Mouse (Mus musculus): ENCODE measurements at regions not wholly inside any gene's neighbourhood (a gene's known extent, or its start where the extent isn't known, plus 50 kb on each side); places are given as distances from the start of the nearest gene placed in this dataset.

DNA sequence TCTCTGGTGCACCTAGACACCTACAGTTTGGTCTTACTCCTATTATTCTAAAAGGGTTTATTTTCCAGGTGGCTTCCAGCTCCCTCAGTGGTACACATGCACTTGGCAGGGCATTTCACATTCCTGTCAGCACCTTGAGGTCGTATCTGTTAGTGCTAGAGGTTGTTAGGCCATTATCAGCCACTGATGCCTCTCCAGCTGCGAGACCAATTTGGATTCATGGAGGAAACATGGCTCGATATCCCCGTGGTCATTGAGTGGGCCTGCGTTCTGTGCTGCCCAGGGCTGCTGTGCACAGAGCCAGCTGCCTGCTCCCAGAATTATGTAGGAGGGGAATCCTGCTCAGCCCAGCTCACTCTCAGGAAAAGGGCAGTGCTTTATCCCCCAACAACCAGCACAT lies 60.1 kb upstream of the Irx1 start:
- no peak overlapping the region for H3K4me3 ChIP-seq (replicated peaks; ENCODE audit: extremely low read depth, low read depth, low read length)
- H3K4me1 ChIP-seq (ENCODE audit: control insufficient read depth, insufficient read depth, low read length), result no peaks in the 10 kb centered on the region
- TF ChIP-seq POLR2A (IDR thresholded peaks at IDR 0.05; ENCODE audit: borderline replicate concordance, extremely low read depth, low read depth, low read length) (no peak), CTCF (IDR thresholded peaks at IDR 0.05; ENCODE audit: insufficient read depth, low read length) (no peak)
- 51% methylated on average over 5 of the region's 5 CpGs for WGBS
- no peak for DNase-seq

DNA sequence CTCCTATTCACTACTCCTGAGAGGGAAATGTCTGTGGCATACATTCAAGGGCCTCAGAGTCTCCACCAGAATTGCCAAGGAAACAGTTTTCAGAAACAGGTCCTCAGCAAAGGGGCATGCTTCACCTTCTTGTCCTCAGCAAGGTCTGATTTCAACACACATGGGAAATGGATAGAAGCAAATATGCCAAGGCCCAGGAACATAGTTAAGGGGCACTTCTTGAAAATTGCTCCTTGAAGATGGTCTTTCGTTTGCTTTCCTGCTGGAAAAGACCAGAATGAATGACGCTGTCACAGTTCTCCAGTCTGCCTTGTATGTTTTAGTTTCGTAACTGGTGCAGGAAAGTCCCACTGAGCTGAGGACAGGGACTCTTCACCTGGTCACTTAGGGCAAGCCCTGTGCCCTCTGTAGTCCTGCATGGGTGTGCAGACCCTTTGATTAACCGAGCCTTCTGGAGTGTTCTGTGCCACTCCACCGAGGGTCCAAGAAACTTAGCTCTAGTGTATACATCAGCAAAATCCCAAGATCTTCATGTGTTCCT lies 80.5 kb upstream of the Irx1 start:
- Histone ChIP-seq H3K4me1 (ENCODE audit: control insufficient read depth, insufficient read depth, low read length) (no peaks in the 10 kb centered on the region), H3K4me3 (replicated peaks; ENCODE audit: extremely low read depth, low read depth, low read length) (no peak overlapping the region)
- DNase-seq, result peak; percentile 15
- TF ChIP-seq CTCF (IDR thresholded peaks at IDR 0.05; ENCODE audit: insufficient read depth, low read length) (no peak), POLR2A (IDR thresholded peaks at IDR 0.05; ENCODE audit: borderline replicate concordance, extremely low read depth, low read depth, low read length) (no peak)
- WGBS, result 65% methylated on average over 5 of the region's 5 CpGs

DNA sequence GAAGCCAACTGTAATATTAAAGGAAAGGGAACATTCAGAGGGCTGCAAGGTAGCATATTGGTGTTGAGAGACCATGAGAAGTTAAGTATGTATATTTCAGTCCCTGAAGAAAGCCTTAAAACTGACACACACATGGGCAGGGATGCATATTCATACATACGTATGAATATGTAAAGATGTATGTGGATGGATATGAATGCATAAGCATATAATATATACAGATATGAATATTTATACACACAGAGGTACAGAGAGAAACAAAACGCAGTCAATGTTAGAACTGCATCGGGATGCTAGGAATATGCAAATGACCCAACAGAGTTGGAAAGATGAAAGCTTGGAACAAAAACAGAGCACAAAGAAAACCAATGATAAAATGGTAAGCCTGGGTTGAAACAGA lies 92.9 kb upstream of the Irx1 start:
- no peaks in the 10 kb centered on the region for H3K4me1 ChIP-seq (ENCODE audit: control insufficient read depth, insufficient read depth, low read length)
- TF ChIP-seq POLR2A (IDR thresholded peaks at IDR 0.05; ENCODE audit: borderline replicate concordance, extremely low read depth, low read depth, low read length) (no peak), CTCF (IDR thresholded peaks at IDR 0.05; ENCODE audit: insufficient read depth, low read length) (no peak)
- WGBS, result 97% methylated on average over 3 of the region's 3 CpGs
- no peak overlapping the region for H3K4me3 ChIP-seq (replicated peaks; ENCODE audit: extremely low read depth, low read depth, low read length)
- DNase-seq, result no peak

DNA sequence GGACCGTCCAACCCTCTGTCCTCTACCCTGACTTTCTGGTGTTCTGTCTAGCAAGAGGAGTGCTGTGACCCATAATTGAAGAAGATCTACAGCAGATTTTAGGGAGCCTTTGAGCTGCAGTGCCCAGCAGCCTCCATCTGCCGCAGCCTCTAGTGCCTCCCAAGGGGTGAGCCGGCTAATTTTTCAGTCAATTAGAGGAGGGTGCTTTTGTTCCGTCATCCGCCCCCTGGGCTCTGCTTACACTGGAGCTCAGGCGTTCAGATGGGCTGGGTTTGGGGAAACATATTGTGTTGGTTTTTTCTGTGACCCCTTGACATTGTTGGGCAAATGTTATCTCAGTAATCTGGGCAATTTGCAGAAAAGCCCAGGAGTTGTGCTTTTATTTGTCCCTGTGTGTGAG lies 98.1 kb upstream of the Irx1 start:
- no peaks in the 10 kb centered on the region for H3K4me1 ChIP-seq (ENCODE audit: control insufficient read depth, insufficient read depth, low read length)
- TF ChIP-seq CTCF (IDR thresholded peaks at IDR 0.05; ENCODE audit: insufficient read depth, low read length) (no peak), POLR2A (IDR thresholded peaks at IDR 0.05; ENCODE audit: borderline replicate concordance, extremely low read depth, low read depth, low read length) (no peak)
- H3K4me3 ChIP-seq (replicated peaks; ENCODE audit: extremely low read depth, low read depth, low read length), result no peak overlapping the region
- WGBS, result 57% methylated on average over 6 of the region's 6 CpGs
- no peak for DNase-seq

DNA sequence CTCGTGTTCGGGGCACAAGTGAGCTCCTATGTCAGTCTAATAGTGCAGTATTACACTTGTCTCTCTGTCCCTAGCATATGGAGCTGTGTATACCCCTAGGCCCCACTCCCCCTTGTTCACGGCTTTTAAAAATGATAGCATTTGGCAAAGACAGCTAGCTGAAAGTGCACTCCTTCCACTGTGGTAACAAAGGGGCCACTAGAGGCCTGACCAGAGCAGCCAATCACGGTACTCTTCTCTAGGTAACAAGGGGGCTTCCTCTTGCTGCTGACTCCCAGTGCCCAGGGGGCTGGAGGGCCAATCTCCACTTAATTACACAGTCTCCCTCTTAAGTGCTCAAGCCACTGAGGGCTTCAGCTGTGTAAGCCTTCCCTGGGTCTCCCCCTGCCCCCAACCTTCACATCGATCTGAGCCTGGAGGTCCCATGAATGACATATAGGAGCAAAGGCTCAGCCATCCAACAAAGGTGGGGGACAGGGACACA lies 99.8 kb upstream of the Irx1 start:
- TF ChIP-seq POLR2A (IDR thresholded peaks at IDR 0.05; ENCODE audit: borderline replicate concordance, extremely low read depth, low read depth, low read length) (no peak), CTCF (IDR thresholded peaks at IDR 0.05; ENCODE audit: insufficient read depth, low read length) (no peak)
- DNase-seq, result no peak

DNA sequence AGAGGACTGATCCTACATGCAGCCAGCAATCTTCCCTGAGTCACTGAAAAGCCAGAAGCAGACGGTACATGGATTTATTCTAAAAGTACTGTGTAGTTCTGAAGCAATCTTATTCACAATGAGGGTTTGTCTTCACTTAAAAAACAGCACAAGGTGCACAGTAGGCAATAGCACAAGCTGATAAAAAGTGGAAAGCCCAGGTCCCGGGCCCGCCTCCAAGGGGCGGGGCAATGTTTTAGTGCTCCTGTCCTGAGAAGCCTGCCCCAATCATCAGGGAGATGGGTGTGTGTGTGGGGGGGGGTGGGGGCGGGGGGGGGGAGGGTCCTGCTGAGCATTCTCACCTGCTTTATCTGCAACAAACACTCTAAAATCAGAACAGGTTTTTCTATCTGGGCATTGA lies 133.1 kb upstream of the Irx1 start:
- DNase-seq, result no peak
- TF ChIP-seq POLR2A (IDR thresholded peaks at IDR 0.05; ENCODE audit: borderline replicate concordance, extremely low read depth, low read depth, low read length), result no peak
- no peak for TF ChIP-seq CTCF (IDR thresholded peaks at IDR 0.05; ENCODE audit: insufficient read depth, low read length)
- 41% methylated on average over 4 of the region's 5 CpGs for WGBS
- Histone ChIP-seq H3K4me3 (replicated peaks; ENCODE audit: extremely low read depth, low read depth, low read length) (no peak overlapping the region), H3K4me1 (ENCODE audit: control insufficient read depth, insufficient read depth, low read length) (no peaks in the 10 kb centered on the region)

More for the DNA sequence above, 99.8 kb upstream of the Irx1 start:
- WGBS, result 69% methylated on average over 5 of the region's 5 CpGs
- Histone ChIP-seq H3K4me1 (ENCODE audit: control insufficient read depth, insufficient read depth, low read length) (no peaks in the 10 kb centered on the region), H3K4me3 (replicated peaks; ENCODE audit: extremely low read depth, low read depth, low read length) (no peak overlapping the region)

DNA sequence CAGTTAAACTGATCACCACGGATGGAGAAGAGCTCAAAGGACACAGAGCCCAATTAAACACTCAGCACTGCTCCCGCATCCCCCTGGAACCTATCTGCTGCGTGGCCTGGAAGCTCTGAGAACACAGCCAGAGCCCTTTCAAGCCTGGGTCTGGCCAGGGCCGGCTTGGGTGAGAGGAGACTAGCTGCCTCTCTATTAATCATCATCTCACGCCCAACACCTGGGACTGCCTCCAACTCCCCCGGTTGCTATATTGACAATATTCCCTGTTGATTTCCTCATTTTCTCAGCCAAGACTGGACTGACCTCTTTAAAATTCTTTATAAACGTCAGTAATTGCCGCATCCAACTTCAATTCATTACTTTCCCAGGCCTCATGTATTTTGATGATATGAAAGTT lies 133.7 kb upstream of the Irx1 start:
- no peak for DNase-seq
- WGBS, result 56% methylated on average over 8 of the region's 8 CpGs
- TF ChIP-seq CTCF (IDR thresholded peaks at IDR 0.05; ENCODE audit: insufficient read depth, low read length) (no peak), POLR2A (IDR thresholded peaks at IDR 0.05; ENCODE audit: borderline replicate concordance, extremely low read depth, low read depth, low read length) (no peak)
- Histone ChIP-seq H3K4me3 (replicated peaks; ENCODE audit: extremely low read depth, low read depth, low read length) (no peak overlapping the region), H3K4me1 (ENCODE audit: control insufficient read depth, insufficient read depth, low read length) (no peaks in the 10 kb centered on the region)

DNA sequence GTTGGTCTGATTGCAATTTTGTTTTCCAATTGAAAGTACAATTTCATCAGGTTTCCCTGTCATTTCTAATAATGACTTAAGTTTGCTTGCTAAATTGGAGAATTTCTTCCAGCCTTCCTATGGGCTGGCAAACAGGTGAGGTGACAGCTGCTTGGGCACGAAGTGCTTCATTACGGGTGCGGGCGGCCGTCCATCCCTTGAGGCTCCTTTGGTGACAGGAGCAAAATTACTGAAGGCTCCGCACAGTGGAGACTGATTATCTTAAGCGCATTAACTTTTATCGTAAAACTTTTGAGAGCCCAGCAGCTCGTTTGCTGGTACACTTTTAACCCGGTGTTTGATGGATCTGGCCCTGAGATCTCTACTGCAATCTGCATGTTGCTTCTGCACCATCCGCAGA lies 134.3 kb upstream of the Irx1 start:
- 80% methylated on average over 11 of the region's 11 CpGs for WGBS
- no peaks in the 10 kb centered on the region for H3K4me1 ChIP-seq (ENCODE audit: control insufficient read depth, insufficient read depth, low read length)
- DNase-seq, result no peak
- TF ChIP-seq CTCF (IDR thresholded peaks at IDR 0.05; ENCODE audit: insufficient read depth, low read length) (no peak), POLR2A (IDR thresholded peaks at IDR 0.05; ENCODE audit: borderline replicate concordance, extremely low read depth, low read depth, low read length) (no peak)
- no peak overlapping the region for H3K4me3 ChIP-seq (replicated peaks; ENCODE audit: extremely low read depth, low read depth, low read length)

DNA sequence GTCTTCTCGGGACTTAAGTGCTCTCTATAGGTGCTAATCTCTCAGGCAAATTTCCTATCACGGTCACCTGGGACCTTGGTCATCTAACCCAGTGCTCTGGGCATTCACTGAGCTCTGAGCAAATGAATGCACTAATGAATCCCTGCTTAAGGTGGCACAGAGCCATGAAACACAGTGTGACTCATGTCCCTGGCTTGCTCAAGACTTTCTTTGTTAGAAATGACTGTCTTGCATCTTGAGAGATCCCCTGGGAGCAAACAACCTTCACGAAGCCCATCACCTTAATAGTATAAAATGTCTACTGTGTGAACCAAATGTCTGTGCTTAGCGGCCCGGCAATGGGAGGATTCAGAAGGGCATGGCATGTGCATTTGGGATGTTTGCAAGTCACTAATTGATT lies 137.2 kb upstream of the Irx1 start:
- no peak for DNase-seq
- TF ChIP-seq POLR2A (IDR thresholded peaks at IDR 0.05; ENCODE audit: borderline replicate concordance, extremely low read depth, low read depth, low read length) (no peak), CTCF (IDR thresholded peaks at IDR 0.05; ENCODE audit: insufficient read depth, low read length) (no peak)
- no peak overlapping the region for H3K4me3 ChIP-seq (replicated peaks; ENCODE audit: extremely low read depth, low read depth, low read length)
- H3K4me1 ChIP-seq (ENCODE audit: control insufficient read depth, insufficient read depth, low read length), result no peaks in the 10 kb centered on the region
- 69% methylated on average over 5 of the region's 5 CpGs for WGBS

DNA sequence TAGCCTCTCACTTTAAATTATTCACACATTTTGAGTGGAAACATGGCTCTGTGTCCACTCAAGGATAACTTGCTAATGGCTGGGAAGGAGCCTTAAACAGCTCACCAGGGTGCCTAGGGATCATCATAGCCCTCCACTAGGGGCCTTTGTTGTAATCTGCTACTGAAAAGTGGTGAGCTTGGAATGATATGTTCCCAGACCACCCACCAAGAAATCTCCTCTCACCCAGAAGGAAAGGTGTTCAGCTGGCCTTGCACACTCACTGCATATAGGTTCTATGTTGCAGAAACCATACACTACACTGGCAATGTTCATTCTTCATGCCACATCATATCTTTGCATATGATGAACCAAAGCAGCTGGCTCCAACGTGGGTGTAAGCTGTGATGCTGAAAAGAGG lies 145.1 kb upstream of the Irx1 start:
- WGBS, result 46% methylated on average over 1 of the region's 1 CpGs
- no peak for DNase-seq
- no peak for TF ChIP-seq CTCF (IDR thresholded peaks at IDR 0.05; ENCODE audit: insufficient read depth, low read length)
- no peak for TF ChIP-seq POLR2A (IDR thresholded peaks at IDR 0.05; ENCODE audit: borderline replicate concordance, extremely low read depth, low read depth, low read length)
- H3K4me3 ChIP-seq (replicated peaks; ENCODE audit: extremely low read depth, low read depth, low read length), result no peak overlapping the region
- H3K4me1 ChIP-seq (ENCODE audit: control insufficient read depth, insufficient read depth, low read length), result no peaks in the 10 kb centered on the region
